Mouse (Mus musculus) kidney, postnatal 0 days (tissue): Measurements from ENCODE around the gene Zer1. TPM values are rescaled to one million over a fixed set of nuclear protein-coding genes. Genes with fewer than 3 reads are reported as not detected.

Source experiments
- ATAC-seq: fragments of 200-750 bp; cut with Nextera tagmentation; replicated peaks from 2 replicates; pipeline ENCODE4 v1.8.0; 2017; ENCODE audit warnings: low read depth, moderate number of reproducible peaks, moderate TSS enrichment, moderate library complexity; ENCODE audit not compliant: low FRiP score
- DNase-seq: peaks from one replicate; pipeline ENCODE4 v3.0.0-alpha.2; 2016; ENCODE audit warnings: low spot score
- H3K27ac ChIP-seq: fragments of 300-500 bp; sonication (generic); 2 replicates; pipeline ENCODE4 v1.5.1; 2014; ENCODE audit warnings: mild to moderate bottlenecking
- H3K27me3 ChIP-seq: fragments of 300-500 bp; sonication (generic); 2 replicates; pipeline ENCODE4 v1.6.1; 2014; ENCODE audit warnings: low read length, mixed read lengths; ENCODE audit not compliant: insufficient read depth
- H3K36me3 ChIP-seq: fragments of 300-500 bp; sonication (generic); 2 replicates; pipeline ENCODE4 v1.6.1; 2014; ENCODE audit warnings: low read length, mixed read lengths; ENCODE audit not compliant: insufficient read depth
- H3K4me1 ChIP-seq: fragments of 300-500 bp; sonication (generic); replicated peaks from 2 replicates; pipeline ENCODE4 v1.6.1; 2014; ENCODE audit warnings: antibody characterized with exemption, low read length, mixed read lengths; ENCODE audit not compliant: insufficient read depth
- H3K4me2 ChIP-seq: fragments of 300-500 bp; sonication (generic); 2 replicates; pipeline ENCODE4 v1.6.1; 2014; ENCODE audit warnings: mild to moderate bottlenecking, low read length, moderate library complexity, mixed read lengths
- H3K4me3 ChIP-seq: fragments of 300-500 bp; sonication (generic); replicated peaks from 2 replicates; pipeline ENCODE4 v1.5.1; 2014; ENCODE audit warnings: low read depth, low read length
- H3K9ac ChIP-seq: fragments of 300-500 bp; sonication (generic); 2 replicates; pipeline ENCODE4 v1.6.1; 2014; ENCODE audit warnings: low read depth, low read length
- H3K9me3 ChIP-seq: fragments of 300-500 bp; sonication (generic); replicated peaks from 2 replicates; pipeline ENCODE4 v1.6.1; 2016; ENCODE audit warnings: low read length, inconsistent platforms, mixed read lengths
- CTCF ChIP-seq: IDR thresholded peaks from 2 replicates; pipeline ENCODE4 v1.5.1; 2016; ENCODE audit warnings: antibody characterized with exemption, low read depth, mild to moderate bottlenecking, moderate library complexity
- WGBS: fragments of 180-500 bp; shearing (Covaris S2); extraction: QIAGEN DNeasy Blood & Tissue Kit; methylation state at CpG from one replicate; pipeline ENCODE4 v1.1.7; 2014; 5-methylcytosine and 5-hydroxymethylcytosine counted together
- polyA plus RNA-seq: library from polyadenylated mRNA; unstranded; fragments of >200 nt; fragmentation: Nextera tagmentation; extraction: Ambion mirVana; gene quantifications from 2 replicates; pipeline ENCODE4 v1.2.1, GENCODE M21; 2015

The Zer1 gene
- polyA plus RNA-seq, 1 experiment from 2014 or later: 4.9 TPM

GRCm38 (mm10) chr2:30112564-30112963, 11.8 kb downstream of the Zer1 start:
- ATAC-seq (no peak), DNase-seq (no peak)
- Histone ChIP-seq H3K4me3 (no peak overlapping the region), H3K9ac (no peak overlapping the region), H3K4me1 (no peaks in the 10 kb centered on the region), H3K27me3 (no peaks in the 10 kb centered on the region), H3K9me3 (no peaks in the 10 kb centered on the region), H3K27ac (no peak overlapping the region), H3K36me3 (peaks cover 50% of the 10 kb centered on the region), H3K4me2 (no peak overlapping the region)
- no peak for TF ChIP-seq CTCF
- 90% methylated on average over 5 of the region's 5 CpGs for WGBS

GRCm38 (mm10) chr2:30111500-30111899, 12.9 kb downstream of the Zer1 start:
- ATAC-seq: no peak
- H3K36me3 ChIP-seq: peaks cover 56% of the 10 kb centered on the region
- no peak for TF ChIP-seq CTCF

GRCm38 (mm10) chr2:30108260-30108659, 16.1 kb downstream of the Zer1 start:
- DNase-seq (no peak), ATAC-seq (no peak)
- Histone ChIP-seq H3K9ac (no peak overlapping the region), H3K36me3 (peaks cover 58% of the 10 kb centered on the region), H3K4me1 (no peaks in the 10 kb centered on the region), H3K4me3 (no peak overlapping the region), H3K27me3 (no peaks in the 10 kb centered on the region), H3K27ac (no peak overlapping the region), H3K4me2 (no peak overlapping the region), H3K9me3 (no peaks in the 10 kb centered on the region)
- 84% methylated on average over 4 of the region's 4 CpGs for WGBS
- no peak for TF ChIP-seq CTCF

More at GRCm38 (mm10) chr2:30111500-30111899, 12.9 kb downstream of the Zer1 start:
- 99% methylated on average over 2 of the region's 2 CpGs for WGBS
- no peak for DNase-seq
- Histone ChIP-seq H3K4me1 (no peaks in the 10 kb centered on the region), H3K4me2 (no peak overlapping the region), H3K27ac (no peak overlapping the region), H3K9ac (no peak overlapping the region), H3K9me3 (no peaks in the 10 kb centered on the region), H3K27me3 (no peaks in the 10 kb centered on the region), H3K4me3 (no peak overlapping the region)

GRCm38 (mm10) chr2:30107646-30108045, 16.7 kb downstream of the Zer1 start:
- TF ChIP-seq CTCF: no peak
- no peak overlapping the region for H3K27ac ChIP-seq
- DNase-seq: no peak
- 95% methylated on average over 5 of the region's 5 CpGs for WGBS
- H3K27me3 ChIP-seq: no peaks in the 10 kb centered on the region
- no peak overlapping the region for H3K4me3 ChIP-seq
- H3K4me1 ChIP-seq: no peaks in the 10 kb centered on the region
- H3K9ac ChIP-seq: no peak overlapping the region
- no peaks in the 10 kb centered on the region for H3K9me3 ChIP-seq
- H3K4me2 ChIP-seq: no peak overlapping the region
- no peak for ATAC-seq
- H3K36me3 ChIP-seq: peaks cover 58% of the 10 kb centered on the region

GRCm38 (mm10) chr2:30106364-30106763, 18.0 kb downstream of the Zer1 start:
- Histone ChIP-seq H3K9me3 (no peaks in the 10 kb centered on the region), H3K27me3 (no peaks in the 10 kb centered on the region), H3K4me1 (no peaks in the 10 kb centered on the region), H3K4me3 (no peak overlapping the region), H3K4me2 (no peak overlapping the region), H3K9ac (no peak overlapping the region), H3K36me3 (peaks cover 60% of the 10 kb centered on the region), H3K27ac (no peak overlapping the region)
- TF ChIP-seq CTCF: peak; percentile 82
- DNase-seq (peak; percentile 59), ATAC-seq (no peak)

GRCm38 (mm10) chr2:30100214-30100613, 24.2 kb downstream of the Zer1 start:
- Histone ChIP-seq H3K9ac (no peak overlapping the region), H3K4me3 (no peak overlapping the region), H3K4me1 (no peaks in the 10 kb centered on the region), H3K4me2 (no peak overlapping the region), H3K9me3 (no peaks in the 10 kb centered on the region), H3K27ac (no peak overlapping the region), H3K36me3 (peaks cover 46% of the 10 kb centered on the region), H3K27me3 (no peaks in the 10 kb centered on the region)
- TF ChIP-seq CTCF: peak; percentile 40; the same call in 1 of the 2 replicates
- ATAC-seq (no peak), DNase-seq (no peak)
- 72% methylated on average over 4 of the region's 4 CpGs for WGBS

- Histone ChIP-seq H3K4me1 (peaks cover 4% of the 10 kb centered on the region), H3K36me3 (peaks cover 24% of the 10 kb centered on the region; the same call in 1 of the 2 replicates), H3K27ac (no peak overlapping the region), H3K4me2 (no peak overlapping the region), H3K4me3 (no peak overlapping the region), H3K9ac (no peak overlapping the region), H3K9me3 (no peaks in the 10 kb centered on the region), H3K27me3 (no peaks in the 10 kb centered on the region)
- peak; percentile 83 for TF ChIP-seq CTCF
- ATAC-seq (no peak), DNase-seq (peak; percentile 67)
- WGBS: 86% methylated on average over 2 of the region's 2 CpGs
Measured at GRCm38 (mm10) chr2:30095882-30096527, 28.4 kb downstream of the Zer1 start.
